Mouse (Mus musculus) cerebellum, postnatal 4 days (tissue): Measurements from ENCODE around the gene Atp13a1.

ENCODE experiments used
- DNase-seq, 2 experiments: peaks; one replicate each; pipeline ENCODE4 v3.0.0; 2022; ENCODE audit warnings: low spot score in 2 of 2, mixed read lengths in 1 of 2

Gene Atp13a1

GRCm38 (mm10) chr8:69790773-69791367 is at the start of gene Atp13a1, which contains the start of gene Zfp866:
Gene Atp13a1 (plus strand): TSS chr8:69791163.
Gene Zfp866 (minus strand): TSS chr8:69791178.
- DNase-seq = peak; percentile 70 to 84

- DNase-seq = no peak
Measured at GRCm38 (mm10) chr8:69741231-69741630, 49.7 kb upstream of the Atp13a1 start.

- DNase-seq = peak; percentile 88 to 96
Measured at GRCm38 (mm10) chr8:69749544-69750454, 41.2 kb upstream of the Atp13a1 start, which contains the start of gene Zfp963. Gene Zfp963 (minus strand): TSS chr8:69749970.

- DNase-seq = no peak
Measured at GRCm38 (mm10) chr8:69752437-69752836, 38.5 kb upstream of the Atp13a1 start.

GRCm38 (mm10) chr8:69758316-69758715 is 32.6 kb upstream of the Atp13a1 start:
- no peak for DNase-seq

- no peak for DNase-seq
Measured at GRCm38 (mm10) chr8:69761814-69762445, 29.0 kb upstream of the Atp13a1 start.

GRCm38 (mm10) chr8:69771221-69771620 is 19.7 kb upstream of the Atp13a1 start:
- DNase-seq = no peak

- no peak for DNase-seq
Measured at GRCm38 (mm10) chr8:69772106-69772505, 18.9 kb upstream of the Atp13a1 start.

GRCm38 (mm10) chr8:69774503-69775148 is 16.3 kb upstream of the Atp13a1 start, which contains the start of gene Gm20422:
Gene Gm20422 (minus strand): TSS chr8:69774886.
- peak; percentile 56 to 80 for DNase-seq

GRCm38 (mm10) chr8:69775149-69775534 is 15.8 kb upstream of the Atp13a1 start:
- no peak for DNase-seq

- no peak for DNase-seq
Measured at GRCm38 (mm10) chr8:69777111-69777510, 13.9 kb upstream of the Atp13a1 start.

GRCm38 (mm10) chr8:69789105-69789504 is 1.9 kb upstream of the Atp13a1 start:
- DNase-seq = no peak

- no peak for DNase-seq
Measured at GRCm38 (mm10) chr8:69789731-69790130, 1.2 kb upstream of the Atp13a1 start.

- no peak for DNase-seq
Measured at GRCm38 (mm10) chr8:69790364-69790763, 599 bp upstream of the Atp13a1 start.

GRCm38 (mm10) chr8:69791415-69792068 is 579 bp downstream of the Atp13a1 start:
- peak in 1 of 2 experiments; percentile 51 for DNase-seq

GRCm38 (mm10) chr8:69793666-69794065 is 2.7 kb downstream of the Atp13a1 start:
- DNase-seq = peak in 1 of 2 experiments; percentile 10

- DNase-seq = no peak
Measured at GRCm38 (mm10) chr8:69794096-69794495, 3.1 kb downstream of the Atp13a1 start.

- peak in 1 of 2 experiments; percentile 14 for DNase-seq
Measured at GRCm38 (mm10) chr8:69794901-69795300, 3.9 kb downstream of the Atp13a1 start.

GRCm38 (mm10) chr8:69796721-69797345 is 5.9 kb downstream of the Atp13a1 start:
- DNase-seq = no peak

GRCm38 (mm10) chr8:69797661-69798060 is 6.7 kb downstream of the Atp13a1 start:
- no peak for DNase-seq

GRCm38 (mm10) chr8:69799261-69799660 is 8.3 kb downstream of the Atp13a1 start:
- DNase-seq = no peak
